Mouse (Mus musculus) adrenal gland, postnatal 36 days (tissue): Measurements from ENCODE around the gene 4932411N23Rik. TPM values are rescaled to one million over a fixed set of nuclear protein-coding genes. Genes with fewer than 3 reads are reported as not detected.
"Not testable (repeated sequence)": the region's sequence is repeated elsewhere in the genome, so short reads cannot be mapped to it uniquely, and the experiment has no call there.

Experiments used
- DNase-seq, 2 experiments: peaks; one replicate each; pipeline ENCODE4 v3.0.0; 2021; ENCODE audit warnings: mixed read lengths in 1 of 2
- long read RNA-seq, 2 experiments: library from polyadenylated mRNA; stranded (forward); transcript quantifications; one replicate each; pipeline ENCODE4 v2.0.0; 2021; ENCODE audit warnings: borderline sequencing depth in 2 of 2
- total RNA-seq, 2 experiments: library from RNA; stranded (reverse); gene quantifications; 2 replicates each; pipeline ENCODE4 v1.2.3; 2021

4932411N23Rik gene
- total RNA-seq, result not detected
- long read RNA-seq, experiment 1, result 0 reads
- long read RNA-seq, experiment 2, result 0 reads

DNA sequence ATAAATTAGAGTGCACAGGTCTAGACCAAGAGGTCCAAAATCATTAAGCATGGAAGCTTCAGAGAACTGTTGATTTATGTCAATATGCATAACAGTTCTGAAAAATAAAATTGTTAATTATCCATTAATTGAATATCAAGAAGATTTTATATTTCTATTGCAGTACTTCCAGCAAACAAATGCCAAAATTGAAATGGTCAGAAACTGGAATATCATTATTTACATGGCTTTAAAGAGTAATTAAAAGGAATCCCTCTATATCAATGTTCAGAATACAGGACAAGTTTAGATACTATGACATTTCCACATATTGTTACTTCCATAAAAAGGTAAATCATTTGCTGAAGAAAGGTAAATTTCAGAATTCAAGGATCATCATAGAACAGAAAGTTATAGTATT, at the start of gene 4932411N23Rik:
4932411N23Rik (minus strand) TSS at position 101 of the 400 bp plus-strand sequence.
- DNase-seq, result no peak

DNA sequence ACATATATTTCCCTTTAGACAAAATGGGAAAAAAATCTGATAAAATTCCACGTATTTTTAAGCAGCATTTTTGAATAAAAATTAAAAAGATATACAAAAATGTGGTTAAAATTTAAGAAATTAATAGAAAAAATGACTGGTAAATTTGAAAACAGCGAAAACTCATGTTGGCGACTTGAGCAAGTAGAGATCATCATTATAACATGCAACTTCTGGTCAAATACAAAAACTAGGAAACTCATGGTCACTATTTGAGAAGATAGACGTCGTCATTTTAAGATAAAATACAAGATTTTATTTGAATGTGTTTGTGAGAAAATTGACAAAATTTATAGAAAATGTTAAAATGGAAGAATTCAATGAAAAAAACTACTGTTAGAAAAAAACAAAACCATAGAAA, 35.8 kb downstream of the 4932411N23Rik start:
- no peak for DNase-seq

DNA sequence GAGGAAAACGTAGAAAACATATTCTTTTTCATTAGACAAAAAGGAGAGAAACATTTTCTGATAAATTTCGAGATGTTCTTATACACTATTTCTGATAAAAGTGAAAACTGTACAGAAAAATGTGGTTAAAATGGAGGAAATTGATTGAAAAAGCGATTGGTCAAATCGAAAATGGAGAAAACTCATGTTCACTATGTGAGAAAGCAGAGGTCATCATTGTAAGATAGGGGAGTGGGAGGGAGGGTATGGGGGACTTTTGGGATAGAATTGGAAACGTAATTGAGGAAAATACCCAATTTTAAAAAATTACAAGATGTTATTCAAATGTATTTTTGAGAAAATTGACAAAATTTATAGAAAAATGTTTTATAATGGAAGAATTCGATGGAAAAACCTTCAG, 38.0 kb downstream of the 4932411N23Rik start:
- DNase-seq, result not testable (repeated sequence)

DNA sequence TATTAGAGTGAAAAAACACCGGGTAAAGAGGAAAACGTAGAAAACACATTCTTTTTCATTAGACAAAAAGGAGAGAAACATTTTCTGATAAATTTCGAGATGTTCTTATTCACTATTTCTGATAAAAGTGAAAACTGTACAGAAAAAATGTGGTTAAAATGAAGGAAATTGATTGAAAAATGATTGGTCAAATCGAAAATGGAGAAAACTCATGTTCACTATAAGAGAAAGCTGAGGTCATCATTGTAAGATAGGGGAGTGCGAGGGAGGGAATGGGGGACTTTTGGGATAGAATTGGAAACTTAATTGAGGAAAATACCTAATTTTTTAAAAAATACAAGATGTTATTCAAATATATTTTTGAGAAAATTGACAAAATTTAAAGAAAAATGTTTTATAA, 40.8 kb downstream of the 4932411N23Rik start:
- DNase-seq, result not testable (repeated sequence)

DNA sequence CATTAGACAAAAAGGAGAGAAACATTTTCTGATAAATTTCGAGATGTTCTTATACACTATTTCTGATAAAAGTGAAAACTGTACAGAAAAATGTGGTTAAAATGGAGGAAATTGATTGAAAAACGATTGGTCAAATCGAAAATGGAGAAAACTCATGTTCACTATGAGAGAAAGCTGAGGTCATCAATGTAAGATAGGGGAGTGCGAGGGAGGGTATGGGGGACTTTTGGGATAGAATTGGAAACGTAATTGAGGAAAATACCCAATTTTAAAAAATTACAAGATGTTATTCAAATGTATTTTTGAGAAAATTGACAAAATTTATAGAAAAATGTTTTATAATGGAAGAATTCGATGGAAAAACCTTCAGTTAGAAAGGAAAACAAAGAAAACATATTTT, 42.2 kb downstream of the 4932411N23Rik start:
- DNase-seq, result not testable (repeated sequence)

Other genes with a start within 250 kb of the 4932411N23Rik start
- gene Gm382, start 224.1 kb upstream of the 4932411N23Rik start, total RNA-seq, result not detected